Mouse (Mus musculus): ENCODE data around the gene Eif2ak1.

Eif2ak1 gene

GRCm38 (mm10) chr5:143948361-143948760 lies 130.8 kb downstream of the Eif2ak1 start:
- no peak for DNase-seq (ENCODE audit: low spot score in 2 of 2)

- no peak for DNase-seq (ENCODE audit: low spot score in 2 of 2)
Measured at GRCm38 (mm10) chr5:143950016-143950415, 132.4 kb downstream of the Eif2ak1 start.

Measured in spleen, postnatal 4 days (tissue).